Mouse (Mus musculus) telencephalon, adult 2 months (tissue): ENCODE results near the gene Igf1.

Experiments
- DNase-seq: peaks from one replicate; pipeline ENCODE4 v3.0.0-alpha.2; 2011; ENCODE audit warnings: low read depth, low spot score

Igf1 gene

DNA sequence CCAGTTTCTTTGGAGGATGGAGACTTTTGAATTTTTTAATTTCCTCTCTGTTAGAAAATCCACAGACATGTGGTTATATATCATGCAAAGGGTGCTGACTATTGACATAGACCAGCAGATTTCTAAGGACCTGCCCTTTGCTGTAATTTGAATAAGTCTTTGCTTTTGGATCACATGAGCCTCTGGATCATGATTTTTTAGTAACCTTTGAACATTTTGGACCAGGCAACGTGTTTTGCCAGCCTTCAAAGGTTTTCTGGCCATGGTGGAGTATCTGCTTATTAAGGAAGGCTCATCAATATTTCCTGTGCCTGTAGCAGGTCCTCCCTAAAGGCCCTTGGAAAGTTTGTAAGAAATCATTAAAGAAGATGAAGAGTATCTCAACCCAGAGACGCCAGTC lies 37.3 kb downstream of the Igf1 start:
- DNase-seq: no peak

DNA sequence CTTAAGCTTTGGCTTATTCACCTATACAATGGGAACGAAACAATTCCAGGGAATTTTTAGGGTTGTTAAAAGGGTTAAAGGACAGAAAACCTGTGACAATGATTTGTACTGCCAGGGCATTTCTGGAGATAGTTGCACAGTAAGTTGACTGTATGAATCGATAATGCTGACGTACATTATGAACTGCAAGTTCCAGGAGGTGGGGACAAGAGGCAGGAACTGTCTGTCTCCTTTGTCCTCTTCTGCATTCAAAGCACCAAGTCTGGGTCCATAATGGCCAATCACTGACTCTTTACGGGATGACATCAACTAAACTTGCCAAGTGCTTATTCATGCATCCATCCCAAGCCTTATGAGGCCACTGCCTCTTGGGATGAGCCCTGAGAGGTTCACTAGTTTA lies 39.3 kb downstream of the Igf1 start:
- DNase-seq: no peak

DNA sequence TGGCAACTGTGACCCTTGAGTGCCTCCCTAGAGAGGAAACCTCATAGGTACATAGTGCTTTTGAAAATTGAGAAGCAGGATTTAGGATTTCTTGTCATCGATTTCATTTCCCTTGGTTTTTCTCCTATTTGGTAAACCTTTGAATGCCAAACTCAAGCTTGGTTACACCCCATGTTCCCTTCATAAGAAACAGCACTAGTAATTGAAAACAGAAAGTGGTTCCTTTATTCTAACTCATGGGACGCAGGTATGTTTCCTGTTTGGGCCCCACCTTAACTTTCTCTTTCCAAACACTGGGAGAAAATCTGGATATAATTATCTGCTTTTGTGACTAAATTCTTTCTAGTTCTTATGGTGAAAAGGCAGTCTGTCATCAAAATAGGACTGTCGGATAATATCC lies 40.8 kb downstream of the Igf1 start:
- DNase-seq: no peak

DNA sequence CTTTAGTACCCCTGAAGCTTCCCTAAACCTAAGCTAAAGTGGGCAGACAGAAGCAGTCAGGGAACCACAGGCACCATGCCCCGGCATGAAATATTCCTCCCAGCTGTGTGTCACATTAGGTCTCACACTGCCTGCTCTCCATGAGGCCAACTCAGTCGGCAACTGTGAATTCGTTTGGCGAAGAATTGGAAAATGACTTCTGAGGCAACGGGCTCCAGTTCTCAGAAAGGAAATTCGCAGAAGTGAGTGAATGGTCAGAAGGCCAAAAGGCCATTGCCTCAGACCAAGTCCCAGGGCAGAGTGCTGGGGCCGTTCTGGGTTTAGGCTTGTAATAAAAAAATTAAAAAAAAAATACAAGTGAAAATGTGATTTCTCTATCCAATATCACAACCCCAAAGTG lies 43.9 kb downstream of the Igf1 start:
- DNase-seq: no peak

DNA sequence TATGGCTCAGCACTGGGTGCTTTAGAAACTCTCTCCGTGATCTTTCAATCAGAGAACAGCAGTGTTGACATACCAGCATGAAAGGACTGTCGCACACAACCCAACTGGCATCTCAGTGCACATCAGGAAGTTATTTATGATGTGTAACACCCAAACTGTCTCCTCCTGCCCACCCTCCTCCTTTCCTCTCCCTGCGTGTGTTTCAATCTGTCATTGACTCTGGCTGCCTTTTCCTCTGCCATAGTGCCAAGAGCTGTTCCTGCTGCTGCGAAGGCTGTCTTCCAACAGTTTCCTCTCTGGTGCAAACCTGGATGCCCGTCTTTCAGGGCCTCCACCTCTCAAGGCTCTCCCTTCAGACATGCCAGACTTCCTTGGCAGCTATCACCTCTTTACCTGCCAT lies 46.3 kb downstream of the Igf1 start:
- no peak for DNase-seq

DNA sequence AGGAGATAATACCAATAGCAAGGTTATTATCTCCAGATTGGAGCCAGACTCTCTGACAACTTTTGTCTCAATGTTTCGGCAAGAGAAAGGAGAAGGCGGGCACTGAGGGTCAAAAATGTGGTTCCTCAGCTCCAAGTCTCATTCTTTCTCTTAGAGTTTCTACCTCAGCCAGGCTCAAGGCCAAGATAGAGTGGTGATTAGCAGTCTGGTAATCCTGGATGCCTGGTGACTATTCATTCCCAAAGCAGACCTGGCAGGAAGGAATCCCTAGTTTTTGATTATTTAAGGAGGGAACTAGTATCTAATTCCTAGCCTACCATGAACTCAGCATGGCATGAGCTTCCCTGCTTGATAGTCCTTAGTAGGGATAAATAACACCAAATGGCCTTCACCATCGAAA lies 47.0 kb downstream of the Igf1 start:
- no peak for DNase-seq

DNA sequence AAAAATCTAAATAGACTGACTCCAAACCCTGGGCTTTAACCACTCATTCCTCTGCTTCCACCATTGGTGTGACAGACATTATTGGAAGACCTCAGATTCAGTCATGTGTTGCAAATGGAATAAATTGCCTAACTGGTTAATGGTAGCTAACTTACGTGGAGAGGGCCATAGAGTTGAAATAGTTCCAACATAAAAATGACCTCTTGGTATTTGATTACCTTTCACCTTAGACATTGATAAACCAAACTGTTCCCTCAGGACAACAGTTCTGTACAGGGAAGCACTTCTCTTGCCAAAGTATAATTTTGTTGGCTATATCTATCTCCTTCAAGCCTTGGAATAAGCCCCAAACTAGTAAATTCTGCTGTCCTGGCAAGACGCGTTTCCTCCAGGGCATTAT lies 48.1 kb downstream of the Igf1 start:
- DNase-seq: no peak

DNA sequence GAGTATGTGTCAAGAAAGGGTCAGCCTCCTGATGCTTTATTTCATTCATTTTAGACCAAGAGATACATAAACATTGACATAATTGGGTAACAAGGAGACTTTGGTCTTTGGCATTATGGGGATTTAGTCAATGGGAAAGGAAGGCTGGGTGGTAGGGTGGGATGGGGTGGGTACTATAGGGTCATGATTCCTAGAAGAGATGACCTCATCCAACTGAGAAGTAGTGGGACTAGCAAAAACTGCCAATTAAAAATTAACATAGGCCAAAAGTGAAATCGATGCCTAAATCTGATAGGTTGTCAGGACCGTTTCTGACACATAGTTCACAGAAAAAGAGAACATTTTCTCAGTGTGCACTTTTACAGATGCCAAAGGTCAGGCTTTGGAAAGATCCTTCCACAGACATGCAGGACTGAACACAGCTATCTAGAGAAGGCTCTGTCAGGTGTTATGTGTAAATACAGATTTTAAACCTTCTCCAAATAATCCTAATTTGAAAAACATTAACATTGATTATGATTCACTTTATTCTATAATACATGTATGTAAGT lies 48.8 kb downstream of the Igf1 start:
- no peak for DNase-seq

DNA sequence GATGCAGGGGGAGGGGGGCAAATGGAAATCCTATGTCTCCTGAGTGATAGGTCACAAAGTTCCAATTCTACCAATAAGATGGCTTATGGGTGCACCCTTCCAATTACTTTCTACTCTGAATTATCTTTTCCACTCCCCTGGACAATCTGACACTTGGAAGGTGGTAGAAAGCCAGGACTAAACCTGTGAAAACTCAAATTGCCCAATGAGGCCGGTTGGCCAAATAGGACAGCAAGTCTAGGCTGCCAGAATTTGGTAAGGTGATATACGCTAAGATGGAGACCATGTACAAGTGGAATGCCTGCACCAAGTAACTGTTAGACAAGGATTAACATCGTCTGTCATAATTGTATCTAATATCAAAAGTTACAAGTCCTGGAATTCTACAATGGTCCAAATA lies 55.8 kb downstream of the Igf1 start:
- no peak for DNase-seq

DNA sequence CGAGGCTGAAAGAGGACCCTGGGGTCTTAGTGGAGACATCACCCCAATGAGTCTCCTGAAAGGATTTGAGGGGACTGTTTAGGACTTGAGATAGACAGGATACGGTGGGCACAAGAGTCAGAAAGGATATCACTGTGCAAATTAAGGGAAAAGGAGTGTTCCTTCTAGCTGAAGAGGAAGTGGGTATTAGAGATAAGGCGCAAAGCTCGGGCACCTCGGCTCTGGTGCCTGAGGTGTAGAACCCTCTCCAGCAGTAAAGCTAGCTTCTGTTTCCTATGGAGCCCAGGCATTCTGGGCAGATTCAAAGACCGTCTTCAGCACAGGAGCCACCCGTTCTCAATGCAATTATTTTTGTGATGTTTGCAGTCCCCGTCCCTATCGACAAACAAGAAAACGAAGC lies 56.9 kb downstream of the Igf1 start:
- no peak for DNase-seq

DNA sequence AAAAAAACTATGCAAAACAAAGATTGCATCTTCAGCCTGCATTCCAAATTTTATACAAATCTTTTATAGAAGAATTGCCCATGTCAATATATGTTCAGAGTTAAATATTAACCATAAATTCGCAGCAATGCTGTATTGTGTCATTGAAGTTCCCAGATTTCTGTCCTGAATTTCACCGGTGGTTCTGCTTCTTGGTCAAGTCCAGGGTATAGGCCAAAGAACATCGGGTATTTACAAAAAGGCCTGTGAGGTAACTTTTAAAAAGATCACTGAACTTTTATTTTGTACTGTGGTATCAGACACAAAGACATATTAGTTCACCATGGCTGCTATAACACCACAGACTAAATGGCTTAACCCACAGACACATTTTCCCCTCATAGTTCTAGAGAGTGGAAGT lies 57.7 kb downstream of the Igf1 start:
- no peak for DNase-seq

DNA sequence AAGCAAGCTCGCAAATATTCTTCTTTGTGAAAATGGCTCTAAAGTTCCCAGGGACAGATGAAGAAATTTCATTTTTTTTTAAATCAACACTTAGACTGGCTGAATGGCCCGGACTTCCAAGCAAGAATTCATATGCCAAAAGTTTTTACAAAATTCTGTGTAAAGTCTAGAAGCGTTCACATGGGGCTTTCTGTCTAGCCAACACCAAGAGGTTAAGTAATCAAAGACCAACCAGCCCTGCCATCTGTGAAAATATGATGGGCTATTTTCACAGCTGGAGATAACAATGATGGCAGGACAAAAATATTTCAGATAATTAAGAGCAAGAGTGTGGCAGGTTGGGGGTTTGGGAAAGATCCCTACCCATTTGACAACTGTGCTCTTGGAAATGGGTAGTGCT lies 64.2 kb downstream of the Igf1 start:
- no peak for DNase-seq

DNA sequence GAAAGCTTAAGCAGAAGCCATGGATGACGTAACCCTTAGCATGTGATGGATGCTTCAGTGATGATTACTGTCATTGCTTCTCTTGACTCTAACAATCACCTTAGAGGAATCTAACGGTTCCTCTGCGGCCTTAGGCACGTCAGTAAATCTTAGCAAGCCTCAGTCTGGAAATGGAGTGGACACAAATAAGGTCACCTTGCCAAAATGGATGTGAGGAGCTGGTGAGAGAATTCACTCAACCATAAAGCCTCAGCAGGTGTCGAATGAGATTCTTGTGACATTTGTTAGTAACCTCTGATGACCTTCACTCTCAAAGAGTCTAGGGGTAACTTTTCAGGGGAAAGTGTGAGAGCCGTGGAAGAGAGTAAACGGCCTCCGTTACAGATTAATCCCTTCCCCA lies 68.5 kb downstream of the Igf1 start:
- no peak for DNase-seq

DNA sequence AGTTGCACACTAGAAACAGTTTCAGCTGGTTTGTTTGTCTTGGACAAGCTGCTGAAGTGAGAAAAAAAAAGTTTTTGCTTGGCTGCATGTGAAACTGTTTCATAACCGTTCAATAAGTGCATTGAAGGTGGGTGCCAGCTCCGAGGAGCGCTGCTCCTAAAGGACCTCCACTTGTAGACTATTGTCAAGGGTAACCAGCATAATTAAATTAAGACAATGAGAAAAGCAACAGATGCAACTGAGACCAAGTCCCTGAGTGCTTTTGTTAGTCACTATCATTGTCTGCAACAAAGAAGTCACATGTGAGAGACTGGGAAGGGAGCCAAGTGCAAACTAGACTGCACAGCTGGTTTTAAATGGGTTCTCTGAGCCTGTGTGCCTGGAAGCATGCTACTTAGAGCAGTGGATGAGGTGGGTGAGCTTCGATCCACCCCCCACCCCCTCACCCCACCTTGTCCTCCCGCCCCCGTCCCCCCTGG lies 69.1 kb downstream of the Igf1 start:
- DNase-seq: peak; percentile 78

DNA sequence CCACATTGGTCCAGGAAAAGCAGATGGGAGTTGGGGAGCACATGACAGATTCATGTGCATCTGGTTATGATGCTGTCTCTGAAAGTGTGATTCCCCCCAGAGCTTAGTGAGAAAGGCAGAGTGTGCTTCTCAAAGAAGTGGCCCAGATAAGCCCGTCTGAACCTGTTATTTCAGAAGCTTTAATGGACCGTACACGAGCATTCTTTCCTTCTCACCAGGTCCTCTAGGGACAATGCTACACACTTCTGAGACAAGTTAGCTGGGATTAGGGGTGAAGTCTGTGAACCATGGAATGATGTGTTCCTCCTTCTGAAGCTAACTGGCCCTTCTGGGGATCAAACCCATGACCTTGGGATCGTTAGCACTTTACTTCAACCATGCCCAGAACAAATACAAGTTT lies 90.1 kb downstream of the Igf1 start:
- DNase-seq: no peak

DNA sequence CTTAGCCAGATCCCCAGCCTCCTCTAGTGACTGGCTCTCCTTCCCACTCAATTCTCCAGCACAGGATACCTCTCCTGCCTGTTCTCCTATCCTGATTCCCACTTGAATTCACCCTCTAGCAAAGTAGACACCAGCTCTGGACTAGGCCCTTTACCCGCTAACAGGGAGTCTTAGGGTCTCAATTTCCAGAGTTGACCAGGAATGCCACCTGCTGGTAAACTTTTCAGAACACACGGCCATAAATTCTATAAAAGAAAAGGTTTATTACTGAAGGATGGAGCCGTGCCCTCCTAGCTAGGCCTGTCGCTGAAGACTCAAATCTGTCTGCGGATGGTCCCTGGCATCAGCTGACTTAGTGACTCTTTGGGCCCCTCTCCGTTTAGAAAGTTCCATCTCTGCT lies 113.5 kb downstream of the Igf1 start:
- no peak for DNase-seq

DNA sequence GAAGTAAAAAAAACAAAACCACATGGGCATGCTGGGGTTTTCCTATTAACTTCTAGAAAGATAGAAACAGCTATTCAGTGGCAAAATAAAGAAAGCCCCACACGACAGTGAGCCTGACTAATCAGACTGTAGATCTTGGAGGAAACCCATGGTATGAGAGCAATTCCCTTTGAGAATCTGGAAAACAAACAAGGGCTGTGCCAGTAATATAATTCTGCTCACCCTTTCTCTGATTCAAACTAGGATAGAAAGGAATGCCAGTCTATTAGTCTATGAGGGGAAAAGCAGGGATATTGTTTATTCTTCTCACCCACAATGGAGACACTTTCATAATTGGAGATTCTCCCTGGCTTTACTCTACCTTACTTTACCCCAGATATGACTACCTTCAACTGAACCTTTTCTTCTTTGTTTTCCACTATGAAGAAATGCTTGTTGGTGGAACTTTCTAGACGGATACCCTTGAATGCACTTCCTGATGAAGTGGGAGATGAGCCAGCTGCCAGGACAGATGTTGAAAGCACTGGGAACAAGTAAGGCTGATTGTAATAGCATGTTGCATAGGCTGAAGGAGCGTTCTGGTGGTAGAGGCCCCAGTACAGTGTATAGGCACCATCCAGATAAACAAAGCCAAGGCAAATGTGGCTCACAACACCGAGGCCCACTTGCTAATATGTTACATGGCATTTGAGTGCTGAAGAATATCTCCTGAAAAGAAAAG lies 116.0 kb downstream of the Igf1 start:
- DNase-seq: no peak

DNA sequence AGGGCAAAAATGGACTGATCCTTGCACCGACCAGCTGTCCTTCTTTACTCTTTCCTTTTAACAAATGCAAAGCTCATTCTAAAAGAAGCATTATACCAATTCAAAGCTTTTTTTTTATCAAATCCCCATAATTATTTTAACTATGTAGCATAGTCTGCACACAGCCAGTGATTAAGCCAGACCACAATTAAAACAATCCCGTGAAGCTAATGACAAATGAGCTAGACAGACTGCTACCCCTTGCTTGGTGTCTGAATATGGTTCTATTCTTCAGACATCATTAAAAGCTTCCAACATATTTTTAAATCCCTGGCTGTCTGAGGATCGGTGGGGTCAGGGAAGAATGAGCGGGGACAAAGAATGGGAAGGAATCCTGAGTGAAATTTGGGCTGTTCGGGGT lies 127.3 kb downstream of the Igf1 start:
- DNase-seq: no peak

DNA sequence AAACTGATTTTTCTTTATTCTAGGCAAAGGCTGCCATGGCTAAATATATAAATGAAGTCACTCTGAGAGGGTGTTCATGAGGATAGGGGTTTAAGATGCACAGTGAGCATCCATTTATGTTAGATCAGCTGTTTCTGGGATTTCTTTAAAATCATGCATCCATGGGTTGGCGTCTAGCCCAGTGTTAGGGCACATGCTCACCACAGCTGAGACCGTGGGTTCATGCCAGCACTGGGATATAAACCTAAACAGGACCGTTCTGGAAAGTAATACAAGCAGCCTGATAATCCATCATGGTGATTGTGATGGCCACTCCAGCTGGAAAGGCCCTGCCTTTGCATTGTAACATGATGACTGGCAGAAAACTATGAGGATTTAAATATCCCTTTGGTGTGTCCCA lies 128.1 kb downstream of the Igf1 start:
- DNase-seq: no peak
